Mouse (Mus musculus) gastrocnemius, adult 18-20 months (tissue): ENCODE measurements around the gene Msi1. TPM values are rescaled to one million over a fixed set of nuclear protein-coding genes. Genes with fewer than 3 reads are reported as not detected.
"Not testable (repeated sequence)": the region's sequence is repeated elsewhere in the genome, so short reads cannot be mapped to it uniquely, and the experiment has no call there.

Experiments
- DNase-seq: peaks from one replicate; pipeline ENCODE4 v3.0.0; 2021; ENCODE audit warnings: low spot score
- total RNA-seq, 2 experiments: library from RNA; stranded (reverse); gene quantifications; 2 replicates each; pipeline ENCODE4 v1.2.3; 2021

Msi1 gene
- total RNA-seq, 2 experiments from 2014 or later = 0.57 TPM; not detected in 1

DNA sequence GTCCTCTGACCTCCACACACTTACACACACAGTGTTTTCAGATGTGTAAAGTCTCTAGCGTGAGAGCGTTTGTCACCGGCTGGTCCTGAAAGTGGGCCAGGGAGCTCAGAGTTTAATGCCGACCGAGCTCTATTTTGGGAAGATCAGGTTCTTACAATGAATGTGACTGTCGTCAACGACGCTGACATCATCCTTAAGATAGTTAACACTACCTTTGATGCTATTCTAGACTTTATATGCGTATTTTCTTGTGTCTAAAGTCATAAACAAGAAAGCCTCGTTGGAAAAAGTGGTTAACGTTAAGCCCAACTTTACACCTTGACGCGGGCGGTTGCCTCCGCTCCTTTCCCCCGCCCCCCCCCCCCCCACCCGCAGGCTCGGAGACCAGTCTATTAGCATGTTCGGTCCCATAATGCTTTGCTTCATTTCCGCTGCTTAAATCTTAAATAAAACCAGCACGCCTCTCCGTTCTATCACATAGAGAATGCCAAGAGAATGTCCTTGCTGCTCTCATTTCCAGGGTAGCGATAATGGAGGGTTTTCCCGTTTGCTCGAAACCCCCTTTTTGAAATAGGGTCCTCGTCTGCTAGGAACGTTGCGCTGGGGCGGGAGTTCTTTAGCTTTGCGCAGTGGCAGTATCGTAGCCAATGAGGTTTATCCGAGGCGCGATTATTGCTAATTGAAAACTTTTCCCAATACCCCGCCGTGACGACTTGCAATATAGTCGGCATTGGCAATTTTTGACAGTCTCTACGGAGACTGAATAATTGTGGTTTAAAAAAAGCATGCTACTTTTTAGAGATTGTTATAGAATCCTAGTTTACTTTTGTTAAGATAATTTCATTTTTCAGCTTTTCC is 59.7 kb downstream of the Msi1 start:
- DNase-seq = peak; percentile 83

DNA sequence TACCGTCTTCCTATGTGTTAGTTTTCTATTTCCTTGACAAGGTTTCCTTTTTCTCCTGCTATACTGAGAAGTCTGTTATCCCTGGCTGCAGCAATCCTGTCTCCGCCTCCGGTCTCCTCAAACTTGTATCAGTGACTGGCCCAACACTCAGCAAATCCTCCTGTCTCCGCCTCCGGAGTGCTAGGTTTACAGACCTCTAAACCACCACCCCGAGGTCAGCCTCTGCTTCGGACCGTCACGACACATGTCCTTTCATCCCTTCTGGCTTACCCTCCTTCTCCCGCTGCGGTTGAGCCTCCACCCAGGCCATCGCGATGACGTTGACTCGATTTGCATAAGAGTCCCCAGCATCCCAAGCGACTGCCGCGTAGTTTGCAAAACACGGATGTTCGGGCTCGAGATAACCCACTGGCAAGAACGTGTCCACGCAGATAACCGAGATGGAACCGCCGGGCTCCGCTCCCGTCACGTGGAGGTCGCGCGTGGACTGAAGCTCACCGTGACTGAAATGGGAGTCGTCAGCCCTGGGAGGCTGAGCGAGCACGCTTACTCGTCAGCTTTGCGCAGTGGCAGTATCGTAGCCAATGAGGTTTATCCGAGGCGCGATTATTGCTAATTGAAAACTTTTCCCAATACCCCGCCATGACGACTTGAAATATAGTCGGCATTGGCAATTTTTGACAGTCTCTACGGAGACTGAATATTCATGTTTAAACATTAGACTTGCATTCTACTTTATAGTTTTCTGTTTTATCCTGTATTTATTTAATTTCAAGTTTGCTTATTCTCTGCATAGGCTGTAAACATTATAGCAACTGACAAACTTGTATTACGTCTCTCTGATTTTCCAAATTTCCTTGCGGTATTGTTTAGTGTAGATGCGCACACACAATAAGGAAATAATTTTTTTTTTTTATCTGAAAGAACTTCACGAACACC is 60.6 kb downstream of the Msi1 start:
- peak; percentile 92 for DNase-seq

DNA sequence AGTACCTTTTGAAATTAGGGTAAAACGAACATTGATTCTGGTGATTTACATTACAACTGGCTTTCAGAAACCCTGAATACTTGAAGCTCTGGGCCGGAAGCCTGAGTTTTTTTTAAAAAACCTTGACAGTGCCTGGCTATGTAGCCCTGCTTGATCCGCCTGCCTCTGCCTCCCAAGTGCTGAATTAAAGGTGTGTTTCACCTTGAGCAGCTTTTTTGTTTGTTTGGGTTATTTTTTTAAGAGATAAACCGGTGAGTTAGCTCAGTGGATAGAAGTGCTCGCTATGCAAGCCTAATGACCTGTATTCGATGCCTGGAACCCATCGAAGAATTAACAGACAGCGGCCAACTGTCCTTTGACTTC is 61.2 kb downstream of the Msi1 start:
- no peak for DNase-seq

DNA sequence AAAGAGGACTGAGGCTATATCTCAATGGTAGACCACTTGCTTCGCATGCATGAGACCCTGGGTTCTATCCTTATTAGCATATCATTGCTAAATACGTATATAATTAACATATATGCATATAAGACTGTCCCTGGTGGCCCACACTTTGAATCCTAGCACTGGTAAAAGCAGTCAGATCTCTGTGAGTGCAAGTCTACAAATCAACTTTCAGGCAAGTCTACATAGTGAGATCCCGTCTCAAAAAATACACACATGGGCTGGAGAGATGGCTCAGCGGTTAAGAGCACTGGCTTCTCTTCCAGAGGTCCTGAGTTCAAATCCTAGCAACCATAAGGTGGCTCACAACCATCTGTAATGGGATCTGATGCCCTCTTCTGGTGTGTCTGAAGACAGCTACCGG is 61.7 kb downstream of the Msi1 start:
- DNase-seq = no peak

DNA sequence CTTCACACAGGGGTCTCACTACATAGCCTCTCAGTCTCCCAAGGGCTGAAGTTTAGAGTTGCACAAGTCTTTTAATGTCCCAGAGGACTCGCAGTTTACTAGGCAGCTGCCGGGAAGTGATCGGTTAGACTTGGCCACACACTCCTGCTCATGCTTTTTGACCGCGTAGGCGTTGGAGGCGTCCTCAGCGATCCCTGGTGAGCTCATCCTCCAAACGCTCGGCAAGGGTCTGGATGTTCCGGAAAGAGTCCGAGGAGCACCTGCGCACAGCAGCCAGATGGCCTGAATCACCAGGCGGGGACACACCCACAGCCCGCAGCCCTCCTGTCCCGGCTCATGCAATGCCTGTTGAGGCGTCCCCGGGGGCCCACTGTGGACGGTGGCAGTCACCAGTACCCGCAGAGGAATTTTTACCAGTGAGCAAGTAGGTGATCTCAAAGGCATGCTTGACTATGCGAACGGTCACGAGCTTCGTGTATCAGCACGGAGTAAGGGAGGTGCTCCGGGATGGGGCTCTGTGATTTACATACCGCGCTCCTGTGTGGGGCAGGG is 62.4 kb downstream of the Msi1 start:
- peak; percentile 90 for DNase-seq

DNA sequence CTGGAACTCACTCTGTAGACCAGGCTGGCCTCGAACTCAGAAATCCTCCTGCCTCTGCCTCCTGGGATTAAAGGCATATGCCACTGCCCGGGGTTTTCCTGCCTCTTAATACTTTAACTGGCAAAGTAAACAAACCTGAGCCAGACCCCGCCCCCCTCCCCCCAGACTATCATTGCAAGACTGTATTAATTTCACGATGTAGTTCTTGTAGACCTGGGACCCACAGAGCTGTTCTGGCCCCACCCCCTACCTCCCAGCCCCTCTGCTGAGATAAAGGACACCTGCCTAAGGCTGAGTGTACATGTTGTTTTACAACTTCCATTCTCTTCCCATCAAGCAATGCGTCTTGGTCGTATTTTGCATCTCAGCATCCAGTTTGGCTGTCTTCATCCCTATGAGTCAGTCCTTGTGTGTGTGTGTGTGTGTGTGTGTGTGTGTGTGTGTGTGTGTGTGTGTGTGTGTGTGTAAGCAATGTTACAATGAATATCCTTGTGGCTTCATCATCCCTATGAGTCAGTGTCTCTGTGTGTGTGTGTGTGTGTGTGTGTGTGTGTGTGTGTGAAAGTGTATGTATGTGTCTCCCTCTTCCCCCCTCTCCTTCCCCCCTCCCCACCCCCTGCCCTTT is 63.4 kb downstream of the Msi1 start:
- no peak for DNase-seq

DNA sequence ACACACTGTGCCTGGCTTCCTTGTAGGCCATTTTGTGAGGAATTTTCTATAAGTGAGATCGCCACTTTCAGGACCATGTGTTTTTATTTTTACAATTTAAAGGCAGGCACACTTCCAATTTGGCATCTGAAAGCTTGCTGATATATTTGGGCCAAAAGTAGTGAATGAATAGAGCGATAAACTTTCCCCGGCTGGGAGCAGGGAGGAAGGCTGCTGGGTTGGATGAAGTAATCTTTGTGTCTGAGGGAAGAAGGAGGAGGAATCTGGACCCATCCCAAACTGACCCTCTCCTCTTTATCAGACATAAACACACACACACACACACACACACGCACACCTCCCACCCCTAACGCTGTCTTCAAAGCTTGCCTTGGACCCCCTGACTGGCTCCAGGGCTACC is 64.0 kb downstream of the Msi1 start:
- no peak for DNase-seq

DNA sequence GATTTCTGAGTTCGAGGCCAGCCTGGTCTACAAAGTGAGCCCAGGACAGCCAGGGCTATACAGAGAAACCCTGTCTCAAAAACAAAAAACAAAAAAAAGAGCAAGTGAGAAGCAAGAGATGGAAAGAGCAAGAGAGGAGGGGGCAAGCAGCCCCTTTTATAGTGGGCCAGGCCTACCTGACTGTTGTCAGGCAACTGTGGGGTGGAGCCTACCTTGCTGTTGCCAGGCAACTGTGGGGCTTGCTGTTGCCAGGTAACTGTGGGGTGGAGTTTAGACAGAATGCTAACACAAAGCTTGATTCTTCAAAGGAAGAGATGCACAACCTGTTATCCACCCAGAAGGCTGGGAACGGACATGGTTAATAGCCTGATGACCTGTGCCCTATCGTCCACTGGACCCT is 66.2 kb downstream of the Msi1 start:
- not testable (repeated sequence) for DNase-seq

DNA sequence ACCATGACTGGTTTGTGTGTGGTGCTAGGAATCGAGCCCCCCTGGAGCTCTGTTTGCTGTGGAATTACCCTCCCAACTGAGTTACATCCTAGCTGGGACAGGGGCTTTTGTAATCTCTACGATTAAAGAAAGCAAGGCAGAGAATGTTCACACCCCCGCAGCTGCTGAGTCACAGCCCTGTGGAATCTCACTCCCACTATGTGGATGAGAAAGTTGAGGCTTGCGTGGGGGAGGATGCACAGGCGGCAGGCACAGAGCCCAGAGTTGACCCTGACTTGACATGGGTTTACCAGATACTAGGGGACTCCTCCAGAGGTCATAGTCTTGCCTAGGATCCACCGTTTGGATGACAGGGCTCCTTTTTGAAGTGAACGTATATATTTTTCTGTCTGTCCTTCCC is 67.6 kb downstream of the Msi1 start:
- DNase-seq = no peak

DNA sequence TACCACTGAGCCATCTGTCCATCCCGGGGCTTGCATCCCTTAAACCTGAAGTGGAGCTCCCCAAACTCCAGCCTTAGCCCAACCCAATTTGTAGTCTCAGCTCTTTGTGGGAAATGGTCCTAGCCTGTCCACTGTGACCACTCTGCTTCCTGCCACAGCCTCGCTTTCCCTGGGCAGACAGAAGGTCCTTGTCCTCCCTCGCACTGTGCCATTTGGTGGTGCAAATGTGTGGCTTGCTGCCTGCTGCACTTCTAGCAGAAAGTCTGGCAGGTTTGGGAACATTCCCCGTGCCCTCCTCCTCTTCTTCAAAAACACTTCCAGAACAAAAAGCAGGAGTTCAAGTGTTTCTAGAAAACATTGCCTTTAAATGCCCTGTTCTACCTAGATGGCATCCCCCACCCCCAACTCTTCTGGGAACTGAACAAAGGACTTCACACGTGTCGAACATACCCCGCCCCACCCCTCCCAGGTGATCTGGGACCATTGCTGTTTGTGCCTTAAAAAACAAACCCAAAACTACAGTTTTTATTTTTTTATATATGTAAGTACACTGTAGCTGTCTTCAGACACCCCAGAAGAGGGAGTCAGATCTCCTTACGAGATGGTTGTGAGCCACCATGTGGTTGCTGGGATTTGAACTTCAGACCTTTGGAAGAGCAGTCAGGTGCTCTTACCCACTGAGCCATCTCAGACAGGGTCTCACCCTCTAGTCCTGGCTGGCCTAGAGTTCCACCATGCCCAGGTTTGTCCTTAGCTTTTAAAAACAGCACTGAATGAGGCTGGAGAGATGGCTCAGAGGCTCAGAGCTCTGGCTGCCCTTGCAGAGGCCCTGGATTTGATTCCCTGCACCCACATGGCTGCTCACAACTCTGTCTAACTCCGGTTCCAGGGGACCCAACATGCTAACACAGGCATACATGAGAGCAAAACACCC is 69.2 kb downstream of the Msi1 start:
- no peak for DNase-seq

DNA sequence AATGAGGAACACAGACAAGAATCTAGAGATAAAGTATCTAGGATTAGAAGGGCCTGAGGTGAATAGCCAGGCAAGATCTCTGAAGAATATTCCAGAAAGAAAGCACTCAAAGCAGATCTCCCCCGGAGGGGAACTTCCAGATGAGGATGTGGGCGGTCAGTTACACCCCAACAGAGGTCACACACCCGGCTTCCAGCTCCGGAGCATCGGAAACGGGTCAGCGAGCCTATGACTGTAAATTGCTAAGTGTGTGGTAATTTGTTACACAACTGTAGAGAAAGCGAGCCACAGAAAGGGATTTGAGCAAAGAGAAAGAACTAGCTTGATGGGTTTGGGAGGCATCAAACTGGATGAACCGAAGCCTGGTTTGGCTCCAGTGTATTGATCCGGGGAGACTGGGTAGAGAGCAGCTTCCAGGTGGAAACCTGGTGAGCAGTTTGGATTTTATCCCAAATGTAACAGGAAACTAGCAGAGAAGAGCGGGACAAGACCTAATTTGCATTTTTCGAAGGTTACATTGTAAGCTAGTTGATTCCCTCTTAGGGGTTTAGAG is 71.1 kb downstream of the Msi1 start:
- DNase-seq = no peak

DNA sequence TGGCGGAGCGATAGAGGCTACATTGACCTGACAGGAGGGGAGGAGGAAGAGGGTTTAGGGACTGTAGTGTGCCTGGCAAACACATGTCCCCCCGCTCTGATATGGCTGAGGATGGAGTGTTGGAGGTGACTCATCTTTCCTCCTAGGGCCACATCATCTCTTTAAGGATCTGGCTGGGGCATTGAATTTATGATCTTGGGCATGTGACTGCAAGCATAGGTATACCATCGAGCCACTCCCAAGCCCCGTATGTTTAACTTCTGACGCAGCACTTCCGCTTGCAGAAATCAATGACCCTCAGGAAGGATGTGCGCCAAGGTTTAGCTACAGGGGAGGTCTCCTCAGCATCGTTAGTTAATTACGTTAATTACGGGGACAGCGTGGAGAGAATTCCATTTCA is 73.6 kb downstream of the Msi1 start:
- DNase-seq = no peak

Other genes starting within 250 kb of the Msi1 start
- 1 to 10 TPM in 1 of 2 experiments, under 1 TPM in 1; 0.50 to 1.2 TPM for gene Cabp1, start 235.2 kb upstream of the Msi1 start, total RNA-seq
- 10 to 100 TPM; 34.9 to 39.3 TPM for gene Pop5, start 193.8 kb upstream of the Msi1 start, total RNA-seq
- 100 to 1,000 TPM; 275 to 312 TPM for gene Rnf10, start 156.7 kb upstream of the Msi1 start, total RNA-seq
- 10 to 100 TPM; 81.3 to 91.7 TPM for gene Coq5, start 149.9 kb upstream of the Msi1 start, total RNA-seq
- 10 to 100 TPM; 44.1 to 75.5 TPM for gene Dynll1, start 128.6 kb upstream of the Msi1 start, total RNA-seq
- 10 to 100 TPM in 1 of 2 experiments, 1 to 10 TPM in 1; 9.6 to 13.2 TPM for gene Srsf9, start 102.4 kb upstream of the Msi1 start, total RNA-seq
- 10 to 100 TPM; 23.6 to 24.7 TPM for gene Gatc, start 88.4 kb upstream of the Msi1 start, total RNA-seq
- gene Triap1, start 88.4 kb upstream of the Msi1 start, total RNA-seq = 10 to 100 TPM; 18.2 to 18.3 TPM
- gene Cox6a1, start 80.6 kb upstream of the Msi1 start, total RNA-seq = 10 to 100 TPM; 42.5 to 67.7 TPM
- gene Pla2g1b, start 36.7 kb downstream of the Msi1 start, total RNA-seq = not detected
- 10 to 100 TPM; 14.8 to 16.5 TPM for gene Sirt4, start 55.1 kb downstream of the Msi1 start, total RNA-seq
- gene Pxn, start 77.1 kb downstream of the Msi1 start, total RNA-seq = 10 to 100 TPM; 87.2 to 94.2 TPM
- gene Rplp0, start 129.9 kb downstream of the Msi1 start, total RNA-seq = 100 to 1,000 TPM; 617 to 621 TPM
- 10 to 100 TPM; 27.9 to 31.1 TPM for gene Gcn1l1, start 135.7 kb downstream of the Msi1 start, total RNA-seq
- 10 to 100 TPM; 37.3 to 43.7 TPM for gene Rab35, start 202.3 kb downstream of the Msi1 start, total RNA-seq